Mouse (Mus musculus) ES-E14 (cell line): ENCODE data around the gene Mfap2. TPM values are rescaled to one million over a fixed set of nuclear protein-coding genes. Genes with fewer than 3 reads are reported as not detected.

Experiments used
- DNase-seq: peaks from one replicate; pipeline ENCODE4 v3.0.0-alpha.2; 2013; ENCODE audit warnings: low read depth, low spot score
- H3K27ac ChIP-seq: 2 replicates; pipeline ENCODE4 v1.5.1; 2012; ENCODE audit warnings: low read depth, mild to moderate bottlenecking, low read length, moderate library complexity, mixed read lengths; ENCODE audit not compliant: poor library complexity, insufficient read depth, severe bottlenecking
- H3K36me3 ChIP-seq: 2 replicates; pipeline ENCODE4 v1.6.1; 2012; ENCODE audit warnings: mild to moderate bottlenecking, low read length, moderate library complexity, mixed read lengths; ENCODE audit not compliant: control insufficient read depth, poor library complexity, insufficient read depth, severe bottlenecking
- H3K4me1 ChIP-seq, 2 experiments: fragments of 150-350 bp in 1 of 2; sonication (generic) in 1 of 2; 2 replicates each; pipeline ENCODE4 v1.6.1; 2012; ENCODE audit warnings: low read length in 2 of 2, mild to moderate bottlenecking in 1 of 2, mixed read lengths in 1 of 2; ENCODE audit not compliant: control insufficient read depth in 2 of 2, insufficient read depth in 2 of 2, poor library complexity in 1 of 2
- H3K4me3 ChIP-seq, 2 experiments: fragments of 150-350 bp in 1 of 2; sonication (generic) in 1 of 2; 2 replicates each; pipeline ENCODE4 v1.5.1; 2012; ENCODE audit warnings: low read length in 2 of 2, low read depth in 1 of 2, mild to moderate bottlenecking in 1 of 2, mixed read lengths in 1 of 2; ENCODE audit not compliant: insufficient read depth in 1 of 2, poor library complexity in 1 of 2, severe bottlenecking in 1 of 2
- H3K9ac ChIP-seq: 2 replicates; pipeline ENCODE4 v1.6.1; 2012; ENCODE audit warnings: low read depth, mild to moderate bottlenecking, low read length, mixed read lengths; ENCODE audit not compliant: poor library complexity, insufficient read depth, severe bottlenecking
- H3K9me3 ChIP-seq: fragments of 150-350 bp; sonication (generic); 2 replicates; pipeline ENCODE4 v1.6.1; 2012; ENCODE audit warnings: low read depth, mild to moderate bottlenecking, low read length; ENCODE audit not compliant: control insufficient read depth, insufficient read depth
- CHD2 ChIP-seq: IDR thresholded peaks from 2 replicates; pipeline ENCODE4 v1.6.1; 2014; ENCODE audit warnings: mild to moderate bottlenecking, low read depth, low read length, inconsistent platforms
- HCFC1 ChIP-seq: IDR thresholded peaks from 2 replicates; pipeline ENCODE4 v1.6.1; 2012; ENCODE audit warnings: low read length, inconsistent platforms, borderline replicate concordance; ENCODE audit not compliant: insufficient read depth
- MAFK ChIP-seq: IDR thresholded peaks from 2 replicates; pipeline ENCODE4 v1.6.1; 2014; ENCODE audit warnings: mild to moderate bottlenecking, low read depth, low read length, inconsistent platforms; ENCODE audit not compliant: insufficient read depth
- ZC3H11A ChIP-seq: IDR thresholded peaks from 2 replicates; pipeline ENCODE4 v1.6.1; 2012; ENCODE audit warnings: low read depth, mild to moderate bottlenecking, inconsistent platforms, low read length, borderline replicate concordance
- ZNF384 ChIP-seq: IDR thresholded peaks from 2 replicates; pipeline ENCODE4 v1.6.1; 2012; ENCODE audit warnings: low read depth, low read length, inconsistent platforms
- in situ Hi-C, 2 experiments: fragments of 600-800 bp; cut with MboI; formaldehyde crosslinking; loops; one replicate each; pipeline ENCODE4 v1.15.1; 2025; ENCODE audit warnings: low sequenced_read_pairs in 2 of 2, inconsistent platforms in 1 of 2; ENCODE audit not compliant: unreplicated experiment in 2 of 2
- total RNA-seq: library from RNA; depleted of rRNA; stranded (reverse); fragments of 300-350 nt; gene quantifications from 2 replicates; pipeline ENCODE4 v1.2.3, GENCODE M21; 2012

The Mfap2 gene
- total RNA-seq, 1 experiment = 1.4 TPM

DNA sequence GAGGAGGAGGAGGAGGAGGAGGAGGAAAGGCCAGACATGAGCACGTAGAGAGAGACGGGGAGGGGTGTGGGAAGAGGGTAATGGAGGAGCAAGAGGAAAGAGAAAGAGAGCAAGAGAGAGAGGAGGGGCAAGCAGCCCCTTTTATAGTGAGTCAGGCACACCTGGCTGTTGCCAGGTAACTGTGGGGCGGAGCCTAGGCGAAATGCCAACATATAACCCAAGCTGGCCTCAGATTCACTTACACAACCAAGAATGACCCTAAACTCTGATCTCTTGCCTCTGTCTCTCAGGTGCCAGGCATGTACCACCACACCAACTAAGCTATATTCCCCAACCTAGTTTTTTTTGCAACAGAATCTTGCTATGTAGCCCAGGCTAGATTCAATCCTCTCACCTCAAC is 27.4 kb upstream of the Mfap2 start:
- no peak for DNase-seq
- no peak overlapping the region for H3K27ac ChIP-seq
- H3K4me1 ChIP-seq = peaks cover 2 to 7% of the 10 kb centered on the region in 2 experiments; a peak in 3 of 4 replicates
- no peaks in the 10 kb centered on the region for H3K9me3 ChIP-seq
- no peak for TF ChIP-seq ZNF384
- TF ChIP-seq HCFC1 = no peak
- TF ChIP-seq ZC3H11A = no peak
- TF ChIP-seq MAFK = no peak
- TF ChIP-seq CHD2 = no peak
- no peak overlapping the region for H3K9ac ChIP-seq
- H3K36me3 ChIP-seq = peaks cover 11% of the 10 kb centered on the region
- in situ Hi-C loops = no loop called here
- no peak overlapping the region for H3K4me3 ChIP-seq

DNA sequence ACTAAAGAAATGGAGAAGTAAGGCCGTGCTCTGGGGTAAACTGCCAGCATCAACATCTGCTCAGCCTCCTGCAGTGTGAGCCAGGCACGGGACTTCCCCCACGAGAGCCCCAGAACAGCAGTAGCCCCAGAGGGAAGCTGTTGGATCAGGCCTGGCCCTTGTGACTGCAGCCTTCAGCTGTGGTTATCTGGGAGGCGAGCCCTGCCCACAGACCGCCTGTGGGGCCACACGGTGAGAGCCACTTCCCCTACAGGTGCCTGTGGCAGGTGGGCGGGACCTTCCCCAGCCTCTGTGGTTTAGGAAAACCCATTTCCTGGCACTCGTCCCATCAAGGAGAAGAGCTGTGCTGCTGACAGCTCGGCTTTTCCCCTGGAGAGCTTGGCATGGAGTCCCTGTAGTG is 26.8 kb upstream of the Mfap2 start:
- no peak for DNase-seq
- no peaks in the 10 kb centered on the region for H3K9me3 ChIP-seq
- in situ Hi-C loops = no loop called here
- H3K4me1 ChIP-seq = peaks cover 2 to 7% of the 10 kb centered on the region in 2 experiments; a peak in 3 of 4 replicates
- H3K36me3 ChIP-seq = peaks cover 11% of the 10 kb centered on the region
- TF ChIP-seq ZNF384 (no peak), ZC3H11A (no peak), CHD2 (no peak), HCFC1 (no peak), MAFK (no peak)
- H3K9ac ChIP-seq = no peak overlapping the region
- no peak overlapping the region for H3K27ac ChIP-seq
- H3K4me3 ChIP-seq = no peak overlapping the region

DNA sequence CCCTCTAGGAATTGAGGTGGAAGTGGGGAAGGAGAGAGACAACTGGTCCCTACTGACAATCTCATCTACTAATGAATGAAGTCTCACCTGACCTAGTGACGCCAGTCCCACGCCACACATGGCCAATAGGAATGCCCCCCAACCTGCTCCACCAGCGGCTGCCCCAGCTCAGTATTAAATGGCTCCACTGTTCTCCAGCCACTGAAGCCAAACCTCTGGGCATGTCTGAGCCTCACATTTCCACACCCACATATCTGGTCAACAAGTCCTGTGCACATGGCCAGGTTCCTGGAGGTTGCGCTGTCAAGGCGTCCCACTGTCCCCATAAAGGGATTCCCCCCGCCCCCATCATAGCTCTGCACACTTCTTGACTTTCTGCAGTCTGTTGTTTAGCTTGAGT is 25.7 kb upstream of the Mfap2 start:
- H3K9me3 ChIP-seq = no peaks in the 10 kb centered on the region
- H3K27ac ChIP-seq = no peak overlapping the region
- TF ChIP-seq CHD2 (no peak), ZC3H11A (no peak), ZNF384 (no peak), MAFK (no peak), HCFC1 (no peak)
- in situ Hi-C loops = no loop called here
- peaks cover 2 to 13% of the 10 kb centered on the region in 2 experiments; a peak in 3 of 4 replicates for H3K4me1 ChIP-seq
- H3K36me3 ChIP-seq = peaks cover 4% of the 10 kb centered on the region; the same call in 1 of the 2 replicates
- no peak overlapping the region for H3K9ac ChIP-seq
- no peak overlapping the region for H3K4me3 ChIP-seq
- no peak for DNase-seq

DNA sequence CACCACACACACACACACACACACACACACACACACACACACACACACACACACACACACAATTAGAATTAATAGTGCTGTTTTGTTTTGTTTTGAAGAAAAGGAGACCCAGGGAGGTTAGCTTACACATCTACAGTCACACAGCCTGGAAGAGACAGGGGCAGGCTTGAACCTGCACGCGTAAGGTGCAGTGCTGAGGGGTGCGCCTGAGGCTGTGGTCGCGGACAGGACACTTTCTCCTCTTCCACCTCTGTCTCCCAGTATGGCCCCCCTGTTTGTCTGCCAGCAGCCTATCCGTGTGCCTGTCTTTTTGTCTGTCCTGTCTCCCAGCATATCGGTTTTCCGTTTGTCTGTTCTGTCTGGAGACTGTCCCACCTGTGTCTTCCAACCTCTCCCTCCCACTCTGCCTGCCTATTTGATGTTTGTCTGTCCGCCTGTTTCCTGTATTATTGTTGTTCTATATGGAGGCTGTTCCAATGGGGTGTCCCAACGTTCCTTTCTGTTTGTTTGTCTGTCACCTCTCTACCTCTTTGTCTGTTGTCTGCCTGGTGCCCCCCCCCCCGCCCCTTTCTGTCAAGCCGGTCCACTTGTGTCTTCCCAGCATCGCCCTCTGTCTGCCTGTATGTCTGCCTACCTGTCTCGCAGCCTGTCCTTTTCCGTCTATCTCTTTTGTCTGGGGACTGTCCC is 24.1 kb upstream of the Mfap2 start:
- no peak overlapping the region for H3K9ac ChIP-seq
- H3K9me3 ChIP-seq = no peaks in the 10 kb centered on the region
- no peaks in the 10 kb centered on the region for H3K36me3 ChIP-seq
- H3K4me1 ChIP-seq = peaks cover 2 to 13% of the 10 kb centered on the region in 2 experiments; a peak in 3 of 4 replicates
- in situ Hi-C loops = no loop called here
- no peak for TF ChIP-seq CHD2
- TF ChIP-seq MAFK = no peak
- no peak for TF ChIP-seq HCFC1
- TF ChIP-seq ZNF384 = no peak
- no peak for TF ChIP-seq ZC3H11A
- peak overlapping the region; percentile 93 to 94 for H3K4me3 ChIP-seq
- DNase-seq = no peak
- no peak overlapping the region for H3K27ac ChIP-seq
